Mouse (Mus musculus): Measurements from ENCODE around the gene Wdr90. TPM values are rescaled to one million over a fixed set of nuclear protein-coding genes. Genes with fewer than 3 reads are reported as not detected.

Gene Wdr90
- polyA plus RNA-seq (2012; rRNA removed), result 18.1 and 19.6 TPM in 2 replicates
- polyA plus RNA-seq (2014; fragmentation: Nextera tagmentation; extraction: Ambion mirVana), result 7.5 and 11.1 TPM in 2 replicates

DNA sequence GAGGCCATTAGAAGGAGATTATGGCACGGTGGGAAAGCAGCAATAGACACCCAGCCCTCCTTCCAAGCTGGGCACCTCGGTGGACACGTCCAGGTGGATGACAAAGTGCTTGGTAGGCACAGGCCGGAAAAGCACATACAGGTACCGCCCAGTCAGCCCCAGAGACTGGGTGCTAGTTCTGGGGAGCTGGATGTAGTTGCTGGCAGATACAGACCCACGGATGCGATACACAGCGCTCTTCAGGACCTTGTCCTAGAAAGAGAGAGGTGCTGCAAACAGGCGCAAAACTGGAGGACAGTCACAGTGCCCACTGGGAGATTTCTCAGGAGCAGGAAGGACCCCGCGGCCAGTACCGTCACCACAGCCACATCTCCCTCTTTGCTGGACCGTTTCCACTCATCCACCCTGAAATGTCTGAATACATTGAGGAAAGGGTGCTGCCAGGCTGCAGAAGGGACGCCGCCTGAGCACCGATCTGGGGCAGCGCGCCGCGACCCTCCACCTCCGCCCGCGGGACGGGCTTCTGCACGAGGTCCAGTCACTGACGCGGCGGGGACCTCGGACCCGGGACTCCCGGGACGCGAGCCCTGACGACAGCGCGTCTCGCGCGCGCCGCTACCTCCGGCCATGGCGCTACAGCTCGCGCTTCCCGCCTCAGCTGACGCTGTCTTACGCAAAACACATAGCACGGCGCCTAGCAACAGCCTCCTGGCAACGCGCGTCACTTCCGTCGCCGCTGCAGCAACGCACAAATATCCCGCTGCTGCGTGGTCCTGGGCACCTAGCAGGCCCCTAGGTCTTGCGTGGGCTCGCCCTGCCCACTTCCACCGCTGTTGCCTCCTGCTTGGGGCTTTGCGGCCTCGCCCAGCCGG, at the start of gene Wdr90:
Gene Wdr90, minus strand, starts transcription at position 670 of the 872 bp plus-strand sequence.
- Histone ChIP-seq H3K4me3 (ENCODE audit: insufficient read depth in 1 of 2, low read depth in 2 of 2, low read length in 2 of 2) (peak within 1 kb of the TSS; percentile 78 to 85), H3K4me2 (ENCODE audit: low read depth) (peak within 1 kb of the TSS; percentile 91), H3K9me3 (ENCODE audit: control insufficient read depth, low read length) (no peaks in the 10 kb centered on the region), H3K9ac (replicated peaks) (peak within 1 kb of the TSS; percentile 86), H3K27ac (peak within 1 kb of the TSS; percentile 28), H3K36me3 (replicated peaks; ENCODE audit: control insufficient read depth, insufficient read depth, low read depth) (no peaks in the 10 kb centered on the region; the same call in 1 of the 2 replicates), H3K27me3 (ENCODE audit: control insufficient read depth, insufficient read depth, low read length) (no peaks in the 10 kb centered on the region), H3K4me1 (replicated peaks; ENCODE audit: control insufficient read depth in 2 of 2, insufficient read depth in 2 of 2, low read length in 1 of 2) (peaks cover 16 to 17% of the 10 kb centered on the region in 2 experiments)
- TF ChIP-seq EP300 (IDR thresholded peaks at IDR 0.05; ENCODE audit: low read depth), result no peak
- peak; percentile 47; the same call in 1 of the 2 replicates for TF ChIP-seq CTCF (IDR thresholded peaks at IDR 0.05; ENCODE audit: low read depth)
- DNase-seq (ENCODE audit: low read depth in 3 of 3, low spot score in 3 of 3), result peak; percentile 80 to 82 (median 82)
- WGBS (ENCODE audit: insufficient replicate concordance), result 5% methylated on average over 65 of the region's 65 CpGs
- ATAC-seq (ENCODE audit: insufficient read depth), result peak; percentile 89

DNA sequence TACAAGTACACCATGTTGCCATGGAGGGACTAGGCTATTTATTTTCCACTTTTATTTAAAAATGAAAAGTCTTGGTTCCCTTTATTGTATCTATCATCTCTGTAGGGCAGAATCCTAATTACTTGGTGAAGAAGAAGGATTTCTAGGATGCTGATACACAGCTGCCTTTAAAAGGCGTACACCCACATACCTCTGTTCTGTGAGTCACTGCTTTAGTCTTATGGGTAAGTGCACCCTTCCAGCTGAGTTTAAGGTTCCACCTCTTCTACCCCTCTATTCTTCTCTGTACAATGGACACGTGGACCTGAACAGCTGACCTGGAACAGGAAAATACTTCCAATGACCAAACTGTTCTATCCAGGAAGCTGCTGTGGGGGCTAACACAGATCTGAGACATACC, 46.3 kb upstream of the Wdr90 start:
- no peak overlapping the region for H3K27ac ChIP-seq
- no peaks in the 10 kb centered on the region for H3K4me1 ChIP-seq (replicated peaks; ENCODE audit: control insufficient read depth in 2 of 2, insufficient read depth in 2 of 2, low read length in 1 of 2)
- H3K4me3 ChIP-seq (ENCODE audit: insufficient read depth in 1 of 2, low read depth in 2 of 2, low read length in 2 of 2), result no peak overlapping the region
- ATAC-seq (ENCODE audit: insufficient read depth), result no peak
- H3K27me3 ChIP-seq (ENCODE audit: control insufficient read depth, insufficient read depth, low read length), result no peaks in the 10 kb centered on the region
- no peak for DNase-seq (ENCODE audit: low read depth in 3 of 3, low spot score in 3 of 3)
- no peak overlapping the region for H3K4me2 ChIP-seq (ENCODE audit: low read depth)
- no peak overlapping the region for H3K9ac ChIP-seq (replicated peaks)
- H3K36me3 ChIP-seq (replicated peaks; ENCODE audit: control insufficient read depth, insufficient read depth, low read depth), result no peaks in the 10 kb centered on the region
- WGBS (ENCODE audit: insufficient replicate concordance), result 68% methylated on average over 2 of the region's 2 CpGs
- no peak for TF ChIP-seq EP300 (IDR thresholded peaks at IDR 0.05; ENCODE audit: low read depth)
- no peak for TF ChIP-seq CTCF (IDR thresholded peaks at IDR 0.05; ENCODE audit: low read depth)
- H3K9me3 ChIP-seq (ENCODE audit: control insufficient read depth, low read length), result no peaks in the 10 kb centered on the region

DNA sequence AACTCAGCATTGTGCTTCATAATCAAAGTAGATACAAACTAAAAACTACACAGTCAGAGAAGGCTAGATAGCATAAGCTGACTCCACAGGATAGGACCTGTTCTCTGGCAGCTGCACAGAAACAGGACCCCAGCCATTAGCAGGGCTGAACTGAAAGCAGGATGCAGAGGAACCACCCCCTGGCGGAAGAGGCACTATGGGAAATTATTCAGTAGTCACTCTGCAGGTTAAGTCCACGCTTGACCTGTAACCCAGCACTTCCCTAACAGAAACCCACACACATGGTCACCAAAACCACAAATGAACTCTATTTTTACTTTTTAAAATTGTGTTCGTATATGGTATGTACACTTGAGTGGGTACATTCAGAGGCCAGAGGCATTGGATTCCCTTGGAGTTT, 41.8 kb upstream of the Wdr90 start:
- no peaks in the 10 kb centered on the region for H3K27me3 ChIP-seq (ENCODE audit: control insufficient read depth, insufficient read depth, low read length)
- H3K9ac ChIP-seq (replicated peaks), result no peak overlapping the region
- WGBS (ENCODE audit: insufficient replicate concordance), result 47% methylated on average over 3 of the region's 3 CpGs
- TF ChIP-seq EP300 (IDR thresholded peaks at IDR 0.05; ENCODE audit: low read depth) (no peak), CTCF (IDR thresholded peaks at IDR 0.05; ENCODE audit: low read depth) (no peak)
- no peaks in the 10 kb centered on the region for H3K9me3 ChIP-seq (ENCODE audit: control insufficient read depth, low read length)
- no peak overlapping the region for H3K27ac ChIP-seq
- ATAC-seq (ENCODE audit: insufficient read depth) (no peak), DNase-seq (ENCODE audit: low read depth in 3 of 3, low spot score in 3 of 3) (no peak)
- no peaks in the 10 kb centered on the region for H3K36me3 ChIP-seq (replicated peaks; ENCODE audit: control insufficient read depth, insufficient read depth, low read depth)
- no peaks in the 10 kb centered on the region for H3K4me1 ChIP-seq (replicated peaks; ENCODE audit: control insufficient read depth in 2 of 2, insufficient read depth in 2 of 2, low read length in 1 of 2)
- H3K4me2 ChIP-seq (ENCODE audit: low read depth), result no peak overlapping the region
- H3K4me3 ChIP-seq (ENCODE audit: insufficient read depth in 1 of 2, low read depth in 2 of 2, low read length in 2 of 2), result no peak overlapping the region

DNA sequence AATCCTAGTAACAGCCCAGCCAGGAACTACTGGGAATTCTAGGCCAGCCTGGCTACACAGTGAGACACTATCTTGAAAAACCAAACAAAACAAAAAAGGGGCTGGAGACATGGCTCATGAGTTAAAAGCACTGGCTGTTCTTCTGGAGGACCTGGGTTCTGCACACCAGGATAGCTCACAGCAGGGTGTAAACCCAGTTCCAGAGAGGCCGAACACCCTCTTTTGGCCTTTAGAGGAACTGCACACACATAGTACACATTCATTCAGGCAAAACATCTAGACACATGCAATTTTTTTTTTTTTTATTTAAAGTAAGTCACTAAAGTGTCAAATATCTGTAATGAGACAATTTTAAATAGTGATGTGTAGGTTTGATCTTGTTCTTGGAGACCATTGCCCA, 38.9 kb upstream of the Wdr90 start:
- no peaks in the 10 kb centered on the region for H3K9me3 ChIP-seq (ENCODE audit: control insufficient read depth, low read length)
- WGBS (ENCODE audit: insufficient replicate concordance), result 83% methylated on average over 1 of the region's 1 CpGs
- no peak overlapping the region for H3K27ac ChIP-seq
- H3K36me3 ChIP-seq (replicated peaks; ENCODE audit: control insufficient read depth, insufficient read depth, low read depth), result no peaks in the 10 kb centered on the region
- no peak overlapping the region for H3K4me3 ChIP-seq (ENCODE audit: insufficient read depth in 1 of 2, low read depth in 2 of 2, low read length in 2 of 2)
- no peak for ATAC-seq (ENCODE audit: insufficient read depth)
- H3K4me2 ChIP-seq (ENCODE audit: low read depth), result no peak overlapping the region
- H3K27me3 ChIP-seq (ENCODE audit: control insufficient read depth, insufficient read depth, low read length), result no peaks in the 10 kb centered on the region
- TF ChIP-seq CTCF (IDR thresholded peaks at IDR 0.05; ENCODE audit: low read depth) (0 out of 2 replicates have a peak, but pooled peaks have one; percentile 10), EP300 (IDR thresholded peaks at IDR 0.05; ENCODE audit: low read depth) (no peak)
- H3K4me1 ChIP-seq (replicated peaks; ENCODE audit: control insufficient read depth in 2 of 2, insufficient read depth in 2 of 2, low read length in 1 of 2), result no peaks in the 10 kb centered on the region
- no peak for DNase-seq (ENCODE audit: low read depth in 3 of 3, low spot score in 3 of 3)
- no peak overlapping the region for H3K9ac ChIP-seq (replicated peaks)

DNA sequence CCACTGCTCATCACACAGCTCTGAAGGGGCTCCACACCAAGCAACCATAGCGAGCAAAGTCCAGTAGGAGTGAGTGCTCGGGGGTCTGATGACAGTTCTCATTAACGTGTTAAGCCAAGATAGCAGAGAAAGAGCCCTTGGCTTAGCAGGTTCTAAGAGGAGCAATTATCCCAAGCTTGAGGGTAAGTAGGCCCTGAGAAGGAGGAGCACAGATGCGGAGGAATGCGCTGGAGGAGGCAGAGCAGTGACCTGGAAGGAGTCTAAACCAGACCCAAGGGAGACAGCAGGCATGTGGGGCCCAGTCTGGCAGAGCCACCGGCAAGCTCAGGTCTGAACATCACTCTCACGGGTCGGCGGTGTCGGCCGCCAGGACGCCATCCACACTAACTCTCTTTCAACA, 34.6 kb upstream of the Wdr90 start:
- Histone ChIP-seq H3K27ac (no peak overlapping the region), H3K36me3 (replicated peaks; ENCODE audit: control insufficient read depth, insufficient read depth, low read depth) (no peaks in the 10 kb centered on the region), H3K4me1 (replicated peaks; ENCODE audit: control insufficient read depth in 2 of 2, insufficient read depth in 2 of 2, low read length in 1 of 2) (no peaks in the 10 kb centered on the region), H3K27me3 (ENCODE audit: control insufficient read depth, insufficient read depth, low read length) (no peaks in the 10 kb centered on the region), H3K4me3 (ENCODE audit: insufficient read depth in 1 of 2, low read depth in 2 of 2, low read length in 2 of 2) (no peak overlapping the region), H3K9me3 (ENCODE audit: control insufficient read depth, low read length) (no peaks in the 10 kb centered on the region), H3K9ac (replicated peaks) (no peak overlapping the region), H3K4me2 (ENCODE audit: low read depth) (no peak overlapping the region)
- DNase-seq (ENCODE audit: low read depth in 3 of 3, low spot score in 3 of 3) (no peak), ATAC-seq (ENCODE audit: insufficient read depth) (no peak)
- TF ChIP-seq EP300 (IDR thresholded peaks at IDR 0.05; ENCODE audit: low read depth) (no peak), CTCF (IDR thresholded peaks at IDR 0.05; ENCODE audit: low read depth) (no peak)
- 75% methylated on average over 12 of the region's 12 CpGs for WGBS (ENCODE audit: insufficient replicate concordance)

Measured in liver, embryonic 14.5 days (tissue).